Mouse (Mus musculus): ENCODE results near the gene Edc3. TPM values are rescaled to one million over a fixed set of nuclear protein-coding genes. Genes with fewer than 3 reads are reported as not detected.

The Edc3 gene
- polyA plus RNA-seq, 1 experiment from 2014 or later: 22.2 TPM

DNA sequence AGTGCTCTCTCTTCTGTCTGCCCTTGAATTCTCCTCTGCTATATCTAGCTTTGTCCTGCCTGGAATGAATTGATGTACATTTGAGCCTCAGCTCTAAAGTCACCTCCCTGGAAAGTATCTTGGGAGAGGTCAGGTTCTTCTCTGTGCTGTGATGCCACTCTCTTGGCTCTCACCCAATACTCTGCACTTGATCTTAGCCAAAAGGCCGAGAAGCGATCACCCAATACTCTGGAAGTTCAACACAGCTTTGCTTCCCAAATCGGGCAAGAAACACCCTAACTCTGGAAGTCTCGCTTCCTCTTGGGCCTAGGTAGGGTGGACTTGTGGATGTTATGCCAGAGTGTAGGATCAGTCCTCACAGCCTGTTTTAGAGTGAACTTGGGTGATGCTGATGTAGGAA, 58.9 kb downstream of the Edc3 start:
- DNase-seq (ENCODE audit: low spot score) (no peak), ATAC-seq (replicated peaks; ENCODE audit: low FRiP score) (no peak)
- no peak overlapping the region for H3K27ac ChIP-seq (ENCODE audit: low read depth, low read length)
- H3K4me3 ChIP-seq (ENCODE audit: low read depth, low read length): no peak overlapping the region
- no peak overlapping the region for H3K9ac ChIP-seq (ENCODE audit: low read depth, low read length)
- no peaks in the 10 kb centered on the region for H3K36me3 ChIP-seq (ENCODE audit: control insufficient read depth, insufficient read depth, low read length)
- H3K9me3 ChIP-seq (ENCODE audit: control insufficient read depth, low read length): no peaks in the 10 kb centered on the region
- 94% methylated on average over 4 of the region's 4 CpGs for WGBS
- no peak overlapping the region for H3K4me2 ChIP-seq
- H3K4me1 ChIP-seq (replicated peaks; ENCODE audit: control insufficient read depth, insufficient read depth, low read length): peaks cover 53% of the 10 kb centered on the region
- no peaks in the 10 kb centered on the region for H3K27me3 ChIP-seq (replicated peaks; ENCODE audit: control insufficient read depth, insufficient read depth, low read length)

DNA sequence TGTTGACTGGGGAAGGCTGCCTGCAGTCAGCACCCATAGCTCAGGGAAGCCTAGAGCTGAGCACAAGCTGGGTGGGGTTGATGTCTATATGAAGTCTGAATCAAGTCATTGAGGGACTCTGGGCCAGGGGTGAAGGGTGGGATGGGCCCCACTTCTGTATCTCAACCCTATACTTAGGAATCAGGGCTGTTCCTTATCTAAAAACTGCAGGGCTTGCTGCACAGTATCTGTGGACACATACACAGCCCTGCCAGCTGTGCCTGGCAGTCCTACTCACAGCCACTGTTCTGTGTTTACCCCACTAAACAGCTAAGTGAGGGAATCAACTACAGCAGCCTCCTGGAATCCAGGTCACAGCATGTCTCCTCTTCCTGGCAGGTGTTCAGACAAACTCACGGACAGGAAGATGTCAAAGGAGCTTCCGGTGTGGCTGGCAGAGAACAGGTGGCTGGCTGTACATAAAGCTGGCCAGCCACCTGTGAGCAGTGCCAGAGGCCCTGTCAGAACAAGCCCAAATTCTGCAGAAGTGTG, 61.3 kb downstream of the Edc3 start:
- WGBS: 48% methylated on average over 2 of the region's 2 CpGs
- no peaks in the 10 kb centered on the region for H3K9me3 ChIP-seq (ENCODE audit: control insufficient read depth, low read length)
- H3K4me3 ChIP-seq (ENCODE audit: low read depth, low read length): no peak overlapping the region
- H3K27ac ChIP-seq (ENCODE audit: low read depth, low read length): peak overlapping the region; percentile 97
- DNase-seq (ENCODE audit: low spot score) (peak; percentile 55), ATAC-seq (replicated peaks; ENCODE audit: low FRiP score) (peak; percentile 87)
- peaks cover 48% of the 10 kb centered on the region for H3K4me1 ChIP-seq (replicated peaks; ENCODE audit: control insufficient read depth, insufficient read depth, low read length)
- H3K36me3 ChIP-seq (ENCODE audit: control insufficient read depth, insufficient read depth, low read length): no peaks in the 10 kb centered on the region
- H3K4me2 ChIP-seq: peak overlapping the region; percentile 52
- no peaks in the 10 kb centered on the region for H3K27me3 ChIP-seq (replicated peaks; ENCODE audit: control insufficient read depth, insufficient read depth, low read length)
- peak overlapping the region; percentile 32 for H3K9ac ChIP-seq (ENCODE audit: low read depth, low read length)

DNA sequence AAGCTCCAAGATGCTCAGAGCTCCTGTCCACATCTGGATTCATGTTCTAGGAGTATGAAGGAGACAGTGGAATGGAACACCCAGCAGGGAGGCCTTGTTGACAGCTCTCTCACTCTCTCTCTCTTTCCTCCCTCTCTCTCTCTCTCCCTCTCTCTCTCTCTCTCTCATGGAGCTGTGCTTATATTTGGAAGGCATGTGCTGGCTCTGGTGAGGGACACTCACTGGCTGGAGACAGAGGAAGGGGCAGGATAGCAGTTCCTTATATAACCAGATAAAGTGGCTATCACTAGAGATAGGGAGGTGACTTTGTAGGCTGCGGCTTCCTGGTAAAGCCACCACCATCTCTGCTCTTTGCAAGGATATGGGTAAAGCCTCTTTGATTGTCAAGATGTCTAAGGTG, 61.9 kb downstream of the Edc3 start:
- WGBS: 58% methylated on average over 1 of the region's 1 CpGs
- DNase-seq (ENCODE audit: low spot score) (no peak), ATAC-seq (replicated peaks; ENCODE audit: low FRiP score) (no peak; the same call in 1 of the 2 replicates)
- Histone ChIP-seq H3K4me1 (replicated peaks; ENCODE audit: control insufficient read depth, insufficient read depth, low read length) (peaks cover 53% of the 10 kb centered on the region), H3K36me3 (ENCODE audit: control insufficient read depth, insufficient read depth, low read length) (no peaks in the 10 kb centered on the region), H3K9me3 (ENCODE audit: control insufficient read depth, low read length) (no peaks in the 10 kb centered on the region), H3K4me3 (ENCODE audit: low read depth, low read length) (peak overlapping the region; percentile 12; the same call in 1 of the 2 replicates), H3K27ac (ENCODE audit: low read depth, low read length) (peak overlapping the region; percentile 97), H3K4me2 (peak overlapping the region; percentile 52), H3K27me3 (replicated peaks; ENCODE audit: control insufficient read depth, insufficient read depth, low read length) (no peaks in the 10 kb centered on the region), H3K9ac (ENCODE audit: low read depth, low read length) (peak overlapping the region; percentile 32)

DNA sequence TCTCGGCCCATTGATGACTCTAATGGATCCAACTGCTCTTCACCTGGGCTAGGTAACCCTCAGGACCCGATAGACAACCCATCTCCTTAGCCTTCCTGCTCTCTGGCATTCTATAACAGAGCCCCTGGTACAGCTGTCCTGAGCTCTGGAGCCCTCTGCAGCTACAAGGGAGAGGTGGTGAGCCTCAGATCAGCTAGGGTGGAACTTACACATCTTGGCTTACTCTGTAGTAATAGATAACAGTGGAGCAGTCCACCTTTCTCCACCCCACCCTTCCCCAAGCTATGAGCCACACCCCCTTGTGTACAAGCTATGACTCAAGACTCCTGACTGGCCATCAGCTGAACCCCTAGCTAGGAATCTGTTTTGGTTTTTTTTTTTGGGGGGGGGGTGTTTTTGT, 62.5 kb downstream of the Edc3 start:
- peak overlapping the region; percentile 52 for H3K4me2 ChIP-seq
- ATAC-seq (replicated peaks; ENCODE audit: low FRiP score): peak; percentile 79
- H3K4me3 ChIP-seq (ENCODE audit: low read depth, low read length): no peak overlapping the region

DNA sequence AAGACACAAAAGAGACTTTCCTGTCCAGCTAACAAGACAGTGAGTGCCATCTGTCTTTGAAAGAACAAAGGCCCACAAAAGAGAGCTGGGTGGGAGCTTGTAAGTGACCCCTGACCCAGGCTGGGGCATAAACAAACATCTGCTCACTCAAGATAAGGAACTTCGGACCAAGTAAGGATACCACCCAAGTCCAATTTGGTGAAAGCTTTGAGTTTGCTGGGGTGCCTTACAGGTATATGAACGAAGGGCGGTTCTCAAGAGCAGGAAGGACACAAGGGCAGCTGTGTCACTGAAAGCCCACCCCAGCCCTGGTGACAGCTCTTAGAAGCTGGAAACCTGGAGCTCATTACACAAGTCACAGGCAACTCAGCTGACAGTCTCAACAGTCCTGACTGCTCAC, 65.4 kb downstream of the Edc3 start:
- Histone ChIP-seq H3K9me3 (ENCODE audit: control insufficient read depth, low read length) (no peaks in the 10 kb centered on the region), H3K4me2 (peak overlapping the region; percentile 8; the same call in 1 of the 2 replicates), H3K4me1 (replicated peaks; ENCODE audit: control insufficient read depth, insufficient read depth, low read length) (peaks cover 44% of the 10 kb centered on the region), H3K36me3 (ENCODE audit: control insufficient read depth, insufficient read depth, low read length) (no peaks in the 10 kb centered on the region), H3K9ac (ENCODE audit: low read depth, low read length) (peak overlapping the region; percentile 4; the same call in 1 of the 2 replicates), H3K27me3 (replicated peaks; ENCODE audit: control insufficient read depth, insufficient read depth, low read length) (no peaks in the 10 kb centered on the region), H3K27ac (ENCODE audit: low read depth, low read length) (peak overlapping the region; percentile 72), H3K4me3 (ENCODE audit: low read depth, low read length) (no peak overlapping the region)
- 53% methylated on average over 3 of the region's 3 CpGs for WGBS
- DNase-seq (ENCODE audit: low spot score) (no peak), ATAC-seq (replicated peaks; ENCODE audit: low FRiP score) (no peak)

More for the DNA sequence above, 62.5 kb downstream of the Edc3 start:
- WGBS: 76% methylated on average over 2 of the region's 2 CpGs
- Histone ChIP-seq H3K4me1 (replicated peaks; ENCODE audit: control insufficient read depth, insufficient read depth, low read length) (peaks cover 53% of the 10 kb centered on the region), H3K27ac (ENCODE audit: low read depth, low read length) (peak overlapping the region; percentile 97), H3K36me3 (ENCODE audit: control insufficient read depth, insufficient read depth, low read length) (no peaks in the 10 kb centered on the region), H3K9ac (ENCODE audit: low read depth, low read length) (peak overlapping the region; percentile 32; the same call in 1 of the 2 replicates), H3K9me3 (ENCODE audit: control insufficient read depth, low read length) (no peaks in the 10 kb centered on the region), H3K27me3 (replicated peaks; ENCODE audit: control insufficient read depth, insufficient read depth, low read length) (no peaks in the 10 kb centered on the region)
- DNase-seq (ENCODE audit: low spot score): no peak

DNA sequence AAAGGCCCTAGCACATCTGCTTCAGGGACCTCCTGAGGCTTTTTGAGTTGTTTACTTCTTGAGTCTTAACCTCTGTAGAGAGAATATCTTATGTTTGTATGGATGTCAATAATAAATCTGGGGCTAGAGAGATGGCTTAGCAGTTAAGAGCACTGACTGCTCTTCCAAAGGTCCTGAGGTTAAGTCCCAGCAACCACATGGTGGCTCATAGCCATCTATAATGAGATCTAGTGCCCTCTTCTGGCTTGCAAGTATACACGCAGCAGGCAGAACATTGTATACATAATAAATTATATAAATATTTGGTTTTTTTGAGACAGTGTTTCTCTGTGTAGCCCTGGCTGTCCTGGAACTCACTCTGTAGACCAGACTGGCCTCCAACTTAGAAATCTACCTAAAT, 65.8 kb downstream of the Edc3 start:
- Histone ChIP-seq H3K4me3 (ENCODE audit: low read depth, low read length) (no peak overlapping the region), H3K27ac (ENCODE audit: low read depth, low read length) (peak overlapping the region; percentile 72), H3K36me3 (ENCODE audit: control insufficient read depth, insufficient read depth, low read length) (no peaks in the 10 kb centered on the region), H3K4me1 (replicated peaks; ENCODE audit: control insufficient read depth, insufficient read depth, low read length) (peaks cover 40% of the 10 kb centered on the region), H3K27me3 (replicated peaks; ENCODE audit: control insufficient read depth, insufficient read depth, low read length) (no peaks in the 10 kb centered on the region), H3K9ac (ENCODE audit: low read depth, low read length) (peak overlapping the region; percentile 4; the same call in 1 of the 2 replicates), H3K9me3 (ENCODE audit: control insufficient read depth, low read length) (no peaks in the 10 kb centered on the region), H3K4me2 (peak overlapping the region; percentile 8; the same call in 1 of the 2 replicates)
- DNase-seq (ENCODE audit: low spot score) (no peak), ATAC-seq (replicated peaks; ENCODE audit: low FRiP score) (no peak)
- WGBS: 3% methylated on average over 1 of the region's 1 CpGs

DNA sequence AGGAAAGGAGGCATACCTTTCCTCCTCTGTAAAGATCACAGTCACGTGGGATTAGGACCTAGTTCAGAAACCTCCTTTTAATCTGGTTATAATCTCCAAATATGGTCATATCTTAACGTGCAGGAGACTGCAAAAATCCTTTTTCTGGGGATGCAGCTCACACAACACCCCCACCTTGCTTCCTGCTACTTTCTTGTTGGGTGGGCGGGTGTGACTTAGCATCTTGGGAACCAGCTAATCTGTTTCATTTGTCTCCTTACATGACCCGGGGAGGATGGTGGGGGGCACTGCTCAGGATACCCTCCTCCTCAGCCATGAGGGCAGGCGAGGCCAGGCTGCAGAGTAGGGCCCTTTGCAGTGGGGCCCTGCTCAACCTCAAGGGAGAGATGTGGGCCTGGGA, 66.7 kb downstream of the Edc3 start:
- H3K4me1 ChIP-seq (replicated peaks; ENCODE audit: control insufficient read depth, insufficient read depth, low read length): peaks cover 32% of the 10 kb centered on the region
- 66% methylated on average over 5 of the region's 5 CpGs for WGBS
- H3K27ac ChIP-seq (ENCODE audit: low read depth, low read length): no peak overlapping the region
- no peak overlapping the region for H3K9ac ChIP-seq (ENCODE audit: low read depth, low read length)
- DNase-seq (ENCODE audit: low spot score) (no peak), ATAC-seq (replicated peaks; ENCODE audit: low FRiP score) (no peak)
- H3K27me3 ChIP-seq (replicated peaks; ENCODE audit: control insufficient read depth, insufficient read depth, low read length): no peaks in the 10 kb centered on the region
- no peaks in the 10 kb centered on the region for H3K9me3 ChIP-seq (ENCODE audit: control insufficient read depth, low read length)
- no peak overlapping the region for H3K4me3 ChIP-seq (ENCODE audit: low read depth, low read length)
- H3K4me2 ChIP-seq: no peak overlapping the region
- no peaks in the 10 kb centered on the region for H3K36me3 ChIP-seq (ENCODE audit: control insufficient read depth, insufficient read depth, low read length)

DNA sequence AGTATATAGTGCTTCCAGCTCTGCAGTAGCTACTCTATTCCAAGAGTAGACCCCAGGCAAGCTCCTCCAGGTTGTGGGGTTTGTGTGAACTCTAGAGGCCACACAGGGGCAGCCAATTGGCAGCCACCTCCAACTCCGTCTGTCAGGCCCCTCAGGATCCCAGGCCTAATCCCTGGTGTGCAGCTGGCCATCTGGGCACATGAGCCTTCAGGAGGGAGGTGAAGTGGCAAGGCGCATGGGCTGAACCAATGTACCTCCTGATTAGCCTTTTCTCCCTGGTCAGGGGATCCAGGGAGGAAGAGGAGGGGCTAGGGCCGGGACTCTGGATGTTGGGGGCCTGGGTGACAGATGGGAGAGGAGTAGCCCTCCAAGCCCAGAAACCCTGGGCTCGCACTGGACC, 67.4 kb downstream of the Edc3 start:
- no peak overlapping the region for H3K4me2 ChIP-seq
- no peaks in the 10 kb centered on the region for H3K36me3 ChIP-seq (ENCODE audit: control insufficient read depth, insufficient read depth, low read length)
- H3K4me3 ChIP-seq (ENCODE audit: low read depth, low read length): no peak overlapping the region
- no peak for ATAC-seq (replicated peaks; ENCODE audit: low FRiP score)
- DNase-seq (ENCODE audit: low spot score): no peak
- no peaks in the 10 kb centered on the region for H3K27me3 ChIP-seq (replicated peaks; ENCODE audit: control insufficient read depth, insufficient read depth, low read length)
- peaks cover 28% of the 10 kb centered on the region for H3K4me1 ChIP-seq (replicated peaks; ENCODE audit: control insufficient read depth, insufficient read depth, low read length)
- no peak overlapping the region for H3K27ac ChIP-seq (ENCODE audit: low read depth, low read length)
- no peaks in the 10 kb centered on the region for H3K9me3 ChIP-seq (ENCODE audit: control insufficient read depth, low read length)
- H3K9ac ChIP-seq (ENCODE audit: low read depth, low read length): no peak overlapping the region
- WGBS: 73% methylated on average over 4 of the region's 4 CpGs

DNA sequence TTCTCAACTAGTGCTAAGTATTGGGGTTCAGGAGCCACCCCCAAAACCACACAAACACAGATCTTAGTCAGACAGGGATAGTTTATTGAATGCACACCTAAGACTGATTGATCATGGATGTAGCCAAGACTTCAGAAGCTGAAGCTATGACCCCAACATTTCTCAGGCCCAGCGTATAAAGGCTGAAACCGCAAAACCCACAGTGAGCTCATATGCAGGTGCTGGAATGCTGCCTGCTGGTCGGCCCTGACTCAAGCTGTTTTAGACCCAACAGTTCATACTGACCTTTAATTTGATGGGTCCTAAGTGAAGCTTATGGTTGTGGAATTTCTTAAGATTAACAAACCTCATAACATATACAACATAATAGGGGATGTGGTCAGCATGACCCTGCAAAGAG, 74.3 kb downstream of the Edc3 start:
- H3K4me1 ChIP-seq (replicated peaks; ENCODE audit: control insufficient read depth, insufficient read depth, low read length): no peaks in the 10 kb centered on the region
- H3K4me3 ChIP-seq (ENCODE audit: low read depth, low read length): no peak overlapping the region
- no peaks in the 10 kb centered on the region for H3K36me3 ChIP-seq (ENCODE audit: control insufficient read depth, insufficient read depth, low read length)
- no peak overlapping the region for H3K27ac ChIP-seq (ENCODE audit: low read depth, low read length)
- DNase-seq (ENCODE audit: low spot score) (no peak), ATAC-seq (replicated peaks; ENCODE audit: low FRiP score) (no peak)
- no peak overlapping the region for H3K4me2 ChIP-seq
- no peaks in the 10 kb centered on the region for H3K9me3 ChIP-seq (ENCODE audit: control insufficient read depth, low read length)
- 84% methylated on average over 3 of the region's 3 CpGs for whole genome bisulfite sequencing
- no peak overlapping the region for H3K9ac ChIP-seq (ENCODE audit: low read depth, low read length)
- no peaks in the 10 kb centered on the region for H3K27me3 ChIP-seq (replicated peaks; ENCODE audit: control insufficient read depth, insufficient read depth, low read length)

All from liver, embryonic 11.5 days (tissue).